Mouse (Mus musculus) cerebellum, adult 18-20 months (tissue): ENCODE measurements around the gene Nod1.
"Not testable (repeated sequence)": the region's sequence is repeated elsewhere in the genome, so short reads cannot be mapped to it uniquely, and the experiment has no call there.

ENCODE experiments used
- DNase-seq, 2 experiments: peaks; one replicate each; pipeline ENCODE4 v3.0.0; 2021

The Nod1 gene

GRCm38 (mm10) chr6:54979426-54979825, 7.0 kb upstream of the Nod1 start:
- DNase-seq, result no peak

- no peak for DNase-seq
These were observed 3.2 kb upstream of the Nod1 start for GRCm38 (mm10) chr6:54975616-54976015.

- peak; percentile 17 to 22 for DNase-seq
These were observed 2.1 kb upstream of the Nod1 start for GRCm38 (mm10) chr6:54974501-54974900.

- no peak for DNase-seq
These were observed 458 bp upstream of the Nod1 start for GRCm38 (mm10) chr6:54972929-54973211.

- DNase-seq, result no peak
These were observed 691 bp downstream of the Nod1 start for GRCm38 (mm10) chr6:54971731-54972110.

GRCm38 (mm10) chr6:54970506-54970905, 1.9 kb downstream of the Nod1 start:
- no peak for DNase-seq

GRCm38 (mm10) chr6:54969801-54970200, 2.6 kb downstream of the Nod1 start:
- no peak for DNase-seq

- DNase-seq, result no peak
These were observed 4.8 kb downstream of the Nod1 start for GRCm38 (mm10) chr6:54967591-54967990.

GRCm38 (mm10) chr6:54965234-54965633, 7.2 kb downstream of the Nod1 start:
- no peak for DNase-seq

- no peak for DNase-seq
These were observed 7.7 kb downstream of the Nod1 start for GRCm38 (mm10) chr6:54964755-54965154.

GRCm38 (mm10) chr6:54963599-54963998, 8.8 kb downstream of the Nod1 start:
- no peak for DNase-seq

GRCm38 (mm10) chr6:54957655-54958054, 14.8 kb downstream of the Nod1 start:
- no peak for DNase-seq

GRCm38 (mm10) chr6:54956425-54956824, 16.0 kb downstream of the Nod1 start:
- DNase-seq, result no peak

GRCm38 (mm10) chr6:54955949-54956348, 16.5 kb downstream of the Nod1 start:
- DNase-seq, result no peak

- no peak for DNase-seq
These were observed 17.6 kb downstream of the Nod1 start for GRCm38 (mm10) chr6:54954659-54955414.

GRCm38 (mm10) chr6:54953399-54953798, 19.0 kb downstream of the Nod1 start:
- DNase-seq, result not testable (repeated sequence)

GRCm38 (mm10) chr6:54952542-54952941, 19.9 kb downstream of the Nod1 start:
- no peak for DNase-seq

GRCm38 (mm10) chr6:54948682-54949081, 23.7 kb downstream of the Nod1 start:
- no peak for DNase-seq

- DNase-seq, result no peak
These were observed 26.0 kb downstream of the Nod1 start for GRCm38 (mm10) chr6:54946241-54946953.

- no peak for DNase-seq
These were observed 27.9 kb downstream of the Nod1 start for GRCm38 (mm10) chr6:54944551-54944950.

- DNase-seq, result no peak
These were observed 28.7 kb downstream of the Nod1 start for GRCm38 (mm10) chr6:54943753-54944152.

- no peak for DNase-seq
These were observed 29.1 kb downstream of the Nod1 start for GRCm38 (mm10) chr6:54943292-54943691.

GRCm38 (mm10) chr6:54941149-54941548, 31.3 kb downstream of the Nod1 start:
- DNase-seq, result no peak

- no peak for DNase-seq
These were observed 32.3 kb downstream of the Nod1 start for GRCm38 (mm10) chr6:54940126-54940525.

GRCm38 (mm10) chr6:54939631-54940030, 32.8 kb downstream of the Nod1 start:
- no peak for DNase-seq
